Mouse (Mus musculus) embryonic facial prominence, embryonic 12.5 days (tissue): Measurements from ENCODE around the gene Stn1. TPM values are rescaled to one million over a fixed set of nuclear protein-coding genes. Genes with fewer than 3 reads are reported as not detected.

ENCODE experiments used
- ATAC-seq: fragments of 200-750 bp; cut with Nextera tagmentation; 2 replicates; pipeline ENCODE4 v1.8.0; 2017; ENCODE audit not compliant: insufficient number of reproducible peaks, insufficient read depth, low FRiP score, low TSS enrichment
- H3K27ac ChIP-seq: fragments of 300-500 bp; sonication (generic); 2 replicates; pipeline ENCODE4 v1.5.1; 2016; ENCODE audit warnings: mild to moderate bottlenecking
- H3K27me3 ChIP-seq: fragments of 300-500 bp; sonication (generic); 2 replicates; pipeline ENCODE4 v1.6.1; 2016; ENCODE audit warnings: mild to moderate bottlenecking, moderate library complexity
- H3K36me3 ChIP-seq: fragments of 300-500 bp; sonication (generic); 2 replicates; pipeline ENCODE4 v1.6.1; 2016; ENCODE audit warnings: mild to moderate bottlenecking
- H3K4me1 ChIP-seq: fragments of 300-500 bp; sonication (generic); 2 replicates; pipeline ENCODE4 v1.6.1; 2016
- H3K4me2 ChIP-seq: fragments of 300-500 bp; sonication (generic); replicated peaks from 2 replicates; pipeline ENCODE4 v1.6.1; 2016; ENCODE audit warnings: mild to moderate bottlenecking, moderate library complexity
- H3K4me3 ChIP-seq: fragments of 300-500 bp; sonication (generic); 2 replicates; pipeline ENCODE4 v1.5.1; 2016; ENCODE audit warnings: mild to moderate bottlenecking
- H3K9ac ChIP-seq: fragments of 300-500 bp; sonication (generic); 2 replicates; pipeline ENCODE4 v1.6.1; 2016; ENCODE audit warnings: mild to moderate bottlenecking, moderate library complexity
- H3K9me3 ChIP-seq: fragments of 300-500 bp; sonication (generic); 2 replicates; pipeline ENCODE4 v1.6.1; 2016; ENCODE audit warnings: mild to moderate bottlenecking, moderate library complexity
- WGBS: fragments of 180-500 bp; shearing (Covaris S2); methylation state at CpG from one replicate; pipeline ENCODE4 v1.1.7; 2016; 5-methylcytosine and 5-hydroxymethylcytosine counted together
- polyA plus RNA-seq: library from polyadenylated mRNA; unstranded; fragments of >200 nt; fragmentation: Nextera tagmentation; extraction: Ambion mirVana; gene quantifications from 2 replicates; pipeline ENCODE4 v1.2.1, GENCODE M21; 2016

Stn1 gene
- polyA plus RNA-seq, 1 experiment from 2014 or later = 58.5 TPM

- Histone ChIP-seq H3K27me3 (no peaks in the 10 kb centered on the region), H3K9me3 (no peaks in the 10 kb centered on the region), H3K36me3 (peaks cover 11% of the 10 kb centered on the region), H3K4me2 (peak overlapping the region; percentile 69; the same call in 1 of the 2 replicates), H3K9ac (no peak overlapping the region), H3K4me1 (peaks cover 21% of the 10 kb centered on the region), H3K27ac (peak overlapping the region; percentile 87), H3K4me3 (no peak overlapping the region)
- no peak for ATAC-seq
- 80% methylated on average over 6 of the region's 6 CpGs for WGBS
These were observed 572 bp upstream of the Stn1 start for GRCm38 (mm10) chr19:47537879-47538278.

- H3K4me1 ChIP-seq = peaks cover 21% of the 10 kb centered on the region
- no peaks in the 10 kb centered on the region for H3K27me3 ChIP-seq
- peak overlapping the region; percentile 55 for H3K4me3 ChIP-seq
- 3% methylated on average over 39 of the region's 39 CpGs for WGBS
- ATAC-seq = peak; percentile 95
- H3K9me3 ChIP-seq = peaks cover 4% of the 10 kb centered on the region; the same call in 1 of the 2 replicates
- H3K27ac ChIP-seq = peak overlapping the region; percentile 87
- H3K36me3 ChIP-seq = peaks cover 20% of the 10 kb centered on the region
- H3K9ac ChIP-seq = peak overlapping the region; percentile 64
- peak overlapping the region; percentile 69 for H3K4me2 ChIP-seq
These were observed 597 bp downstream of the Stn1 start for GRCm38 (mm10) chr19:47536521-47537299.

GRCm38 (mm10) chr19:47534131-47534530, 3.2 kb downstream of the Stn1 start:
- H3K4me1 ChIP-seq = peaks cover 21% of the 10 kb centered on the region

GRCm38 (mm10) chr19:47532449-47532848, 4.9 kb downstream of the Stn1 start:
- peaks cover 4% of the 10 kb centered on the region; the same call in 1 of the 2 replicates for H3K9me3 ChIP-seq
- ATAC-seq = no peak
- H3K27me3 ChIP-seq = no peaks in the 10 kb centered on the region
- 89% methylated on average over 3 of the region's 3 CpGs for WGBS
- H3K4me2 ChIP-seq = no peak overlapping the region
- no peak overlapping the region for H3K4me3 ChIP-seq
- no peak overlapping the region for H3K27ac ChIP-seq
- peaks cover 18% of the 10 kb centered on the region for H3K4me1 ChIP-seq
- H3K9ac ChIP-seq = no peak overlapping the region
- peaks cover 33% of the 10 kb centered on the region for H3K36me3 ChIP-seq

More at GRCm38 (mm10) chr19:47534131-47534530, 3.2 kb downstream of the Stn1 start:
- no peak overlapping the region for H3K9ac ChIP-seq
- H3K27ac ChIP-seq = no peak overlapping the region
- no peak for ATAC-seq
- H3K27me3 ChIP-seq = no peaks in the 10 kb centered on the region
- peaks cover 4% of the 10 kb centered on the region; the same call in 1 of the 2 replicates for H3K9me3 ChIP-seq
- no peak overlapping the region for H3K4me2 ChIP-seq
- 78% methylated on average over 1 of the region's 1 CpGs for WGBS
- H3K36me3 ChIP-seq = peaks cover 29% of the 10 kb centered on the region
- H3K4me3 ChIP-seq = no peak overlapping the region

DNA sequence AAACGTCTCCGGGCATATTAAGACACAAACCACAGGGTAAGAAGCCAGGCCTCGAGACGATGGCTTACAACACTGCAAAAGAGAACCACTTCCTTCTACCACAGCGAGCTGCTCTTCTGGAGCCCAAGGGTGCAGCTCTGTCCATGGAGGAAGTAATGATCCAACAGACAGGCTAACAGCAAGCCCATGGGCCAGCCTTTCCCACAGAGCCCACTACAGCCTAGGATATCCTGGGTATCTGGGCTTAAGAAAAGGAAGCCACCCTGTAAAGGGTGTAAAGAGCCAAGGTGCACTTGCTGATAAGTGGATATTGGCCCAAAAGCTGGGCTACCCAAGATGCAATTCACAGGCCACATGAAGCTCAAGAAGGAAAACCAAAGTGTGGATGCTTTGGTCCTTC, 6.0 kb downstream of the Stn1 start:
- H3K27ac ChIP-seq = no peak overlapping the region

DNA sequence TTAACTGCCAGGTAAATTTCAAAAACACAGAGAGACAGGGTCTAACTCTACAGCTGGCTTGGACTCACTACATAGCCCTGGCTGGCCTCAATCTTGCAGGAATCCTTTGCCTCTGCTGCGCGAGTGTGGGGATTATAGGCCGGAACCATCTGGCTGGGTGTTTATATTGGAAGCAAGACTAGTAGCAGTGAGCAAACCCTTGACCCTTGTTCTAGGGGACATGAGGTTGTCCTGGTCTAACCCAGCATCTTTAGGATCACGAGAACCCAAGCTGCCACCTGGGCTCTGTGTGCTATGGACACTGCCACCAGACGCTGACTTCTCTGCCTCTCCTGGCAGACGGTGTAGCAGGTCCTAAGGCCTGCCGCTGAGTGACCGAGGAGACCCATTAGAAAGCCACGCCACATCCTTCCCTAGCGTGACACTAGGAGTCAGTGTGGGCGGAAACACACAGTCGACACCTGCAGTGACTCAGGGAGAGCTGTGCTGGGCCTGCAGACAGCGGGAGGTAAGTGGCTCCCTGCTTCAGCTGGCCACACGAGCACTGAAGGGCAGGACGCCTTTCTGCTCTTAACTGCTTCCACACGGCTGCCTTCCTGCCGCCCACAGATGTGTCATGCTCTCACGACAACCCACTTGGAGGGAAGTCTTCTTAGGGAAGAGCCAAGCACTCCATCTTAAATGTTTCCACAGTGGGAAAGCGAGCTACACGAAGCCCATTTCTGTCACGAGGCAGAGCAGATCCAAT, 10.9 kb downstream of the Stn1 start:
- Histone ChIP-seq H3K4me2 (no peak overlapping the region), H3K27me3 (no peaks in the 10 kb centered on the region), H3K27ac (peak overlapping the region; percentile 30; the same call in 1 of the 2 replicates), H3K9me3 (no peaks in the 10 kb centered on the region), H3K4me3 (no peak overlapping the region), H3K9ac (no peak overlapping the region), H3K36me3 (peaks cover 45% of the 10 kb centered on the region), H3K4me1 (peaks cover 6% of the 10 kb centered on the region; the same call in 1 of the 2 replicates)
- no peak for ATAC-seq
- WGBS = 59% methylated on average over 21 of the region's 21 CpGs

More for the DNA sequence above, 6.0 kb downstream of the Stn1 start:
- Histone ChIP-seq H3K36me3 (peaks cover 36% of the 10 kb centered on the region), H3K9ac (no peak overlapping the region), H3K9me3 (peaks cover 4% of the 10 kb centered on the region; the same call in 1 of the 2 replicates), H3K4me3 (no peak overlapping the region), H3K4me2 (no peak overlapping the region), H3K4me1 (peaks cover 18% of the 10 kb centered on the region), H3K27me3 (no peaks in the 10 kb centered on the region)
- WGBS = 75% methylated on average over 5 of the region's 5 CpGs
- ATAC-seq = no peak

- H3K4me2 ChIP-seq = no peak overlapping the region
- no peaks in the 10 kb centered on the region for H3K27me3 ChIP-seq
- no peak for ATAC-seq
- no peak overlapping the region for H3K9ac ChIP-seq
- 0 out of 2 replicates have a peak, but pooled peaks cover 6% of the 10 kb centered on the region for H3K4me1 ChIP-seq
- whole genome bisulfite sequencing = 96% methylated on average over 8 of the region's 8 CpGs
- H3K9me3 ChIP-seq = no peaks in the 10 kb centered on the region
- no peak overlapping the region for H3K27ac ChIP-seq
- H3K36me3 ChIP-seq = peaks cover 48% of the 10 kb centered on the region
- no peak overlapping the region for H3K4me3 ChIP-seq
These were observed 12.4 kb downstream of the Stn1 start for GRCm38 (mm10) chr19:47524905-47525304.

DNA sequence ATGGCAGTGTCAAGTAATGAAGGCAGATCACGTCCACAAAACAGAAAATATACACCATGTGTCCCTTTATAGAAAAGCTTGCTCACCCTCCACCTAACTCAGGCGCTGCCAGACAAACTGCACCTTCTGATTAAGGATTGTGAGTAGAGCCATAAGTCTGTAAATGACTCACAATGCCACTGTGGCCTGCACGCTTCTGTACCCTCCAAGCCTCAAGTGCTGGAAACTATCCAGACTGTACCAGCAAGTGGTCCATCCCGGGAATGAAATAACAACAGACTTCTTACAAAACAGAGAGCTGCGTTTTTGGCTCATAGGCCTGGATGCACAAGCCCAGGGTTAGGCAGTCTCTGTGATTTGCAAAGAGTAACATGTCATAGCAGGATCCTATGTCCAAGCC, 15.9 kb downstream of the Stn1 start:
- no peak overlapping the region for H3K9ac ChIP-seq
- H3K27ac ChIP-seq = no peak overlapping the region
- ATAC-seq = no peak
- H3K4me3 ChIP-seq = no peak overlapping the region
- no peaks in the 10 kb centered on the region for H3K27me3 ChIP-seq
- H3K4me1 ChIP-seq = 0 out of 2 replicates have a peak, but pooled peaks cover 3% of the 10 kb centered on the region
- peaks cover 58% of the 10 kb centered on the region for H3K36me3 ChIP-seq
- 87% methylated on average over 5 of the region's 5 CpGs for WGBS
- no peaks in the 10 kb centered on the region for H3K9me3 ChIP-seq
- no peak overlapping the region for H3K4me2 ChIP-seq

- H3K9ac ChIP-seq = no peak overlapping the region
- ATAC-seq = no peak
- no peaks in the 10 kb centered on the region for H3K9me3 ChIP-seq
- no peak overlapping the region for H3K4me2 ChIP-seq
- WGBS = 89% methylated on average over 8 of the region's 8 CpGs
- H3K4me1 ChIP-seq = no peaks in the 10 kb centered on the region
- H3K36me3 ChIP-seq = peaks cover 67% of the 10 kb centered on the region
- no peak overlapping the region for H3K4me3 ChIP-seq
- H3K27ac ChIP-seq = no peak overlapping the region
- no peaks in the 10 kb centered on the region for H3K27me3 ChIP-seq
These were observed 18.0 kb downstream of the Stn1 start for GRCm38 (mm10) chr19:47519163-47519893.

GRCm38 (mm10) chr19:47518475-47519162, 18.7 kb downstream of the Stn1 start:
- H3K9ac ChIP-seq = no peak overlapping the region
- H3K27ac ChIP-seq = no peak overlapping the region
- H3K4me1 ChIP-seq = no peaks in the 10 kb centered on the region
- H3K4me3 ChIP-seq = no peak overlapping the region
- peaks cover 72% of the 10 kb centered on the region for H3K36me3 ChIP-seq
- no peak overlapping the region for H3K4me2 ChIP-seq
- no peaks in the 10 kb centered on the region for H3K9me3 ChIP-seq
- no peak for ATAC-seq
- whole genome bisulfite sequencing = 87% methylated on average over 24 of the region's 24 CpGs
- H3K27me3 ChIP-seq = no peaks in the 10 kb centered on the region

GRCm38 (mm10) chr19:47517570-47517969, 19.7 kb downstream of the Stn1 start:
- no peaks in the 10 kb centered on the region for H3K4me1 ChIP-seq
- no peak overlapping the region for H3K9ac ChIP-seq
- H3K9me3 ChIP-seq = no peaks in the 10 kb centered on the region
- H3K27me3 ChIP-seq = no peaks in the 10 kb centered on the region
- WGBS = 92% methylated on average over 8 of the region's 8 CpGs
- H3K4me2 ChIP-seq = no peak overlapping the region
- H3K4me3 ChIP-seq = no peak overlapping the region
- peaks cover 68% of the 10 kb centered on the region for H3K36me3 ChIP-seq
- no peak overlapping the region for H3K27ac ChIP-seq
- no peak for ATAC-seq
